Mouse (Mus musculus): ENCODE measurements around the gene Rasal2. TPM values are rescaled to one million over a fixed set of nuclear protein-coding genes. Genes with fewer than 3 reads are reported as not detected.

Gene Rasal2
- polyA plus RNA-seq, 1 experiment from 2014 or later = 45.5 TPM

GRCm38 (mm10) chr1:157128219-157128618 is 284.2 kb downstream of the Rasal2 start:
- Histone ChIP-seq H3K9me3 (ENCODE audit: control insufficient read depth, low read length) (no peaks in the 10 kb centered on the region), H3K27me3 (ENCODE audit: control insufficient read depth, insufficient read depth, low read length) (no peaks in the 10 kb centered on the region), H3K4me1 (replicated peaks; ENCODE audit: control insufficient read depth, insufficient read depth, low read length) (no peaks in the 10 kb centered on the region), H3K27ac (no peak overlapping the region), H3K9ac (no peak overlapping the region), H3K4me3 (replicated peaks; ENCODE audit: low read length) (no peak overlapping the region), H3K4me2 (replicated peaks) (no peak overlapping the region), H3K36me3 (replicated peaks; ENCODE audit: control insufficient read depth, insufficient read depth) (peaks cover 8% of the 10 kb centered on the region)
- WGBS = 99% methylated on average over 2 of the region's 2 CpGs
- no peak for ATAC-seq (ENCODE audit: low FRiP score)
- DNase-seq (ENCODE audit: low spot score) = no peak

GRCm38 (mm10) chr1:157123836-157124235 is 288.6 kb downstream of the Rasal2 start:
- no peaks in the 10 kb centered on the region for H3K9me3 ChIP-seq (ENCODE audit: control insufficient read depth, low read length)
- ATAC-seq (ENCODE audit: low FRiP score) = no peak
- no peak overlapping the region for H3K9ac ChIP-seq
- WGBS = 95% methylated on average over 3 of the region's 3 CpGs
- no peaks in the 10 kb centered on the region for H3K4me1 ChIP-seq (replicated peaks; ENCODE audit: control insufficient read depth, insufficient read depth, low read length)
- H3K4me3 ChIP-seq (replicated peaks; ENCODE audit: low read length) = no peak overlapping the region
- no peak overlapping the region for H3K4me2 ChIP-seq (replicated peaks)
- H3K36me3 ChIP-seq (replicated peaks; ENCODE audit: control insufficient read depth, insufficient read depth) = 0 out of 2 replicates have a peak, but pooled peaks cover under 1% of the 10 kb centered on the region
- no peak overlapping the region for H3K27ac ChIP-seq
- no peaks in the 10 kb centered on the region for H3K27me3 ChIP-seq (ENCODE audit: control insufficient read depth, insufficient read depth, low read length)
- no peak for DNase-seq (ENCODE audit: low spot score)

- H3K4me1 ChIP-seq (replicated peaks; ENCODE audit: control insufficient read depth, insufficient read depth, low read length) = no peaks in the 10 kb centered on the region
- H3K4me3 ChIP-seq (replicated peaks; ENCODE audit: low read length) = no peak overlapping the region
- no peak for DNase-seq (ENCODE audit: low spot score)
- H3K4me2 ChIP-seq (replicated peaks) = no peak overlapping the region
- no peaks in the 10 kb centered on the region for H3K9me3 ChIP-seq (ENCODE audit: control insufficient read depth, low read length)
- H3K9ac ChIP-seq = no peak overlapping the region
- no peak overlapping the region for H3K27ac ChIP-seq
- H3K36me3 ChIP-seq (replicated peaks; ENCODE audit: control insufficient read depth, insufficient read depth) = no peaks in the 10 kb centered on the region
- no peaks in the 10 kb centered on the region for H3K27me3 ChIP-seq (ENCODE audit: control insufficient read depth, insufficient read depth, low read length)
- 86% methylated on average over 6 of the region's 6 CpGs for WGBS
- ATAC-seq (ENCODE audit: low FRiP score) = no peak
Observed at GRCm38 (mm10) chr1:157119168-157119567, 293.2 kb downstream of the Rasal2 start.

GRCm38 (mm10) chr1:157117440-157117839 is 295.0 kb downstream of the Rasal2 start:
- 91% methylated on average over 3 of the region's 3 CpGs for WGBS
- no peak for DNase-seq (ENCODE audit: low spot score)

GRCm38 (mm10) chr1:157114492-157114891 is 297.9 kb downstream of the Rasal2 start:
- no peak for ATAC-seq (ENCODE audit: low FRiP score)
- Histone ChIP-seq H3K4me1 (replicated peaks; ENCODE audit: control insufficient read depth, insufficient read depth, low read length) (no peaks in the 10 kb centered on the region), H3K4me3 (replicated peaks; ENCODE audit: low read length) (no peak overlapping the region), H3K36me3 (replicated peaks; ENCODE audit: control insufficient read depth, insufficient read depth) (no peaks in the 10 kb centered on the region), H3K27me3 (ENCODE audit: control insufficient read depth, insufficient read depth, low read length) (no peaks in the 10 kb centered on the region), H3K9me3 (ENCODE audit: control insufficient read depth, low read length) (no peaks in the 10 kb centered on the region), H3K4me2 (replicated peaks) (no peak overlapping the region), H3K27ac (no peak overlapping the region), H3K9ac (no peak overlapping the region)
- WGBS = 69% methylated on average over 2 of the region's 2 CpGs
- DNase-seq (ENCODE audit: low spot score) = no peak

More at GRCm38 (mm10) chr1:157117440-157117839, 295.0 kb downstream of the Rasal2 start:
- no peak overlapping the region for H3K9ac ChIP-seq
- no peak overlapping the region for H3K4me3 ChIP-seq (replicated peaks; ENCODE audit: low read length)
- H3K4me1 ChIP-seq (replicated peaks; ENCODE audit: control insufficient read depth, insufficient read depth, low read length) = no peaks in the 10 kb centered on the region
- H3K9me3 ChIP-seq (ENCODE audit: control insufficient read depth, low read length) = no peaks in the 10 kb centered on the region
- H3K27ac ChIP-seq = no peak overlapping the region
- H3K36me3 ChIP-seq (replicated peaks; ENCODE audit: control insufficient read depth, insufficient read depth) = no peaks in the 10 kb centered on the region
- ATAC-seq (ENCODE audit: low FRiP score) = no peak
- H3K4me2 ChIP-seq (replicated peaks) = no peak overlapping the region
- H3K27me3 ChIP-seq (ENCODE audit: control insufficient read depth, insufficient read depth, low read length) = no peaks in the 10 kb centered on the region

- no peaks in the 10 kb centered on the region for H3K36me3 ChIP-seq (replicated peaks; ENCODE audit: control insufficient read depth, insufficient read depth)
- no peak for ATAC-seq (ENCODE audit: low FRiP score)
- no peaks in the 10 kb centered on the region for H3K9me3 ChIP-seq (ENCODE audit: control insufficient read depth, low read length)
- H3K27me3 ChIP-seq (ENCODE audit: control insufficient read depth, insufficient read depth, low read length) = no peaks in the 10 kb centered on the region
- H3K4me1 ChIP-seq (replicated peaks; ENCODE audit: control insufficient read depth, insufficient read depth, low read length) = no peaks in the 10 kb centered on the region
- H3K4me3 ChIP-seq (replicated peaks; ENCODE audit: low read length) = no peak overlapping the region
- H3K27ac ChIP-seq = no peak overlapping the region
- no peak for DNase-seq (ENCODE audit: low spot score)
- 74% methylated on average over 6 of the region's 6 CpGs for WGBS
- H3K9ac ChIP-seq = no peak overlapping the region
- no peak overlapping the region for H3K4me2 ChIP-seq (replicated peaks)
Observed at GRCm38 (mm10) chr1:157110287-157110835, 302.0 kb downstream of the Rasal2 start.

- no peaks in the 10 kb centered on the region for H3K27me3 ChIP-seq (ENCODE audit: control insufficient read depth, insufficient read depth, low read length)
- H3K4me3 ChIP-seq (replicated peaks; ENCODE audit: low read length) = no peak within 1 kb of the TSS
- H3K4me1 ChIP-seq (replicated peaks; ENCODE audit: control insufficient read depth, insufficient read depth, low read length) = no peaks in the 10 kb centered on the region
- DNase-seq (ENCODE audit: low spot score) (no peak), ATAC-seq (ENCODE audit: low FRiP score) (no peak)
- no peak within 1 kb of the TSS for H3K27ac ChIP-seq
- H3K9ac ChIP-seq = no peak within 1 kb of the TSS
- H3K36me3 ChIP-seq (replicated peaks; ENCODE audit: control insufficient read depth, insufficient read depth) = no peaks in the 10 kb centered on the region
- WGBS = 98% methylated on average over 4 of the region's 4 CpGs
- no peak within 1 kb of the TSS for H3K4me2 ChIP-seq (replicated peaks)
- no peaks in the 10 kb centered on the region for H3K9me3 ChIP-seq (ENCODE audit: control insufficient read depth, low read length)
Observed at GRCm38 (mm10) chr1:157108580-157108979, 303.8 kb downstream of the Rasal2 start, which contains the start of gene Tex35. Gene Tex35, minus strand, starts transcription at chr1:157108680.

- H3K4me3 ChIP-seq (replicated peaks; ENCODE audit: low read length) = peak overlapping the region; percentile 14; the same call in 1 of the 2 replicates
- no peaks in the 10 kb centered on the region for H3K9me3 ChIP-seq (ENCODE audit: control insufficient read depth, low read length)
- H3K27ac ChIP-seq = peak overlapping the region; percentile 63
- 9% methylated on average over 19 of the region's 19 CpGs for WGBS
- DNase-seq (ENCODE audit: low spot score) (peak; percentile 55), ATAC-seq (ENCODE audit: low FRiP score) (peak; percentile 85)
- H3K9ac ChIP-seq = peak overlapping the region; percentile 44
- H3K4me1 ChIP-seq (replicated peaks; ENCODE audit: control insufficient read depth, insufficient read depth, low read length) = peaks cover 10% of the 10 kb centered on the region
- no peaks in the 10 kb centered on the region for H3K36me3 ChIP-seq (replicated peaks; ENCODE audit: control insufficient read depth, insufficient read depth)
- H3K27me3 ChIP-seq (ENCODE audit: control insufficient read depth, insufficient read depth, low read length) = no peaks in the 10 kb centered on the region
- H3K4me2 ChIP-seq (replicated peaks) = peak overlapping the region; percentile 46
Observed at GRCm38 (mm10) chr1:157101122-157101865, 311.1 kb downstream of the Rasal2 start.

GRCm38 (mm10) chr1:157095534-157095933 is 316.9 kb downstream of the Rasal2 start:
- H3K4me3 ChIP-seq (replicated peaks; ENCODE audit: low read length) = no peak overlapping the region
- WGBS = 87% methylated on average over 4 of the region's 4 CpGs
- DNase-seq (ENCODE audit: low spot score) (no peak), ATAC-seq (ENCODE audit: low FRiP score) (no peak)
- H3K4me2 ChIP-seq (replicated peaks) = no peak overlapping the region
- H3K9ac ChIP-seq = no peak overlapping the region
- H3K36me3 ChIP-seq (replicated peaks; ENCODE audit: control insufficient read depth, insufficient read depth) = no peaks in the 10 kb centered on the region
- no peaks in the 10 kb centered on the region for H3K27me3 ChIP-seq (ENCODE audit: control insufficient read depth, insufficient read depth, low read length)
- H3K9me3 ChIP-seq (ENCODE audit: control insufficient read depth, low read length) = no peaks in the 10 kb centered on the region
- H3K4me1 ChIP-seq (replicated peaks; ENCODE audit: control insufficient read depth, insufficient read depth, low read length) = no peaks in the 10 kb centered on the region
- no peak overlapping the region for H3K27ac ChIP-seq
